Comparison of ENCODE assay signal across 10 mouse cellular contexts in genomic region chr19:15903508-15904480, GRCm38 (mm10). TPM values are rescaled to one million over a fixed set of nuclear protein-coding genes. Genes with fewer than 3 reads are reported as not detected.
A peak's percentile ranks its signal among the peaks of the same experiment; 100 is the strongest.
DNase-seq lines count a peak whose midpoint lies in the region; ATAC-seq lines count a peak whose summit lies in the region.
"Had no signal": no experiment of that assay in that cellular context is flagged by ENCODE, and none has a peak within 500 bp of the region (broad histone marks: within the 10 kb centered on the region; RNA-seq: fewer than 3 reads in every experiment).

No protein-coding gene starts in this region.

- no peaks in the 10 kb centered on the region for H3K27me3 ChIP-seq in embryonic facial prominence, embryonic 12.5 days
- H3K27me3 ChIP-seq in midbrain, embryonic 13.5 days: no peaks in the 10 kb centered on the region
- H3K27me3 ChIP-seq: limb, embryonic 15.5 days had no signal

- 47% methylated on average over 20 of the region's 20 CpGs for WGBS in embryonic facial prominence, embryonic 12.5 days
- 19% methylated on average over 20 of the region's 20 CpGs for WGBS in midbrain, embryonic 13.5 days

- no peaks in the 10 kb centered on the region for H3K9me3 ChIP-seq in embryonic facial prominence, embryonic 12.5 days
- no peaks in the 10 kb centered on the region for H3K9me3 ChIP-seq in midbrain, embryonic 13.5 days
- H3K9me3 ChIP-seq: limb, embryonic 15.5 days had no signal

- ATAC-seq in embryonic facial prominence, embryonic 12.5 days (ENCODE audit: insufficient number of reproducible peaks, insufficient read depth, low FRiP score, low TSS enrichment): no peak
- ATAC-seq in midbrain, embryonic 13.5 days: peak; percentile 77
- no peak for ATAC-seq in erythroblast, adult 5-6 weeks (replicated peaks; ENCODE audit: low FRiP score, poor library complexity, severe bottlenecking)

- peak overlapping the region; percentile 43; the same call in 1 of the 2 replicates for H3K27ac ChIP-seq in embryonic facial prominence, embryonic 12.5 days
- 0 out of 2 replicates have a peak overlapping the region, but pooled peaks have one; percentile 3 for H3K27ac ChIP-seq in midbrain, embryonic 13.5 days
- H3K27ac ChIP-seq: limb, embryonic 15.5 days had no signal

- DNase-seq in adrenal gland, postnatal 14 days: peak; percentile 22
- no peak for DNase-seq in adrenal gland, adult 2 months
- peak; percentile 36 to 53 for DNase-seq in kidney, adult 8-10 months
- DNase-seq in heart, postnatal 36 days: no peak
- no peak for DNase-seq in MN1 (ENCODE audit: low spot score)
- DNase-seq: spleen, adult 18-20 months had no signal

- peaks cover 20% of the 10 kb centered on the region for H3K36me3 ChIP-seq in embryonic facial prominence, embryonic 12.5 days
- H3K36me3 ChIP-seq in midbrain, embryonic 13.5 days: peaks cover 36% of the 10 kb centered on the region

- 0 out of 2 replicates have a peak overlapping the region, but pooled peaks have one; percentile 4 for H3K4me2 ChIP-seq in embryonic facial prominence, embryonic 12.5 days (replicated peaks)
- peak overlapping the region; percentile 31 for H3K4me2 ChIP-seq in midbrain, embryonic 13.5 days (replicated peaks)
- H3K4me2 ChIP-seq: limb, embryonic 15.5 days had no signal

- H3K4me1 ChIP-seq in embryonic facial prominence, embryonic 12.5 days: peaks cover 11% of the 10 kb centered on the region
- H3K4me1 ChIP-seq in midbrain, embryonic 13.5 days (replicated peaks): peaks cover 15% of the 10 kb centered on the region
- H3K4me1 ChIP-seq: limb, embryonic 15.5 days had no signal

- H3K4me3 ChIP-seq in embryonic facial prominence, embryonic 12.5 days: no peak overlapping the region
- H3K4me3 ChIP-seq in midbrain, embryonic 13.5 days (replicated peaks): no peak overlapping the region
- H3K4me3 ChIP-seq: limb, embryonic 15.5 days had no signal

- H3K9ac ChIP-seq in embryonic facial prominence, embryonic 12.5 days: no peak overlapping the region
- H3K9ac ChIP-seq in midbrain, embryonic 13.5 days (replicated peaks): 0 out of 2 replicates have a peak overlapping the region, but pooled peaks have one; percentile 1
- H3K9ac ChIP-seq: limb, embryonic 15.5 days had no signal

- intact Hi-C loops in heart, postnatal 36 days (cut with DNase I): no loop called here

RNA-seq across cellular contexts. Expression of gene Psat1, which starts 43.3 kb away (rescaled TPM):
- 129 and 165 TPM in 2 replicates for total RNA-seq in adrenal gland, postnatal 14 days (2021)
- total RNA-seq in adrenal gland, adult 2 months (2021): 100 to 1,000 TPM in 1 of 2 experiments, 10 to 100 TPM in 1; 33.2 to 130 TPM
- polyA plus RNA-seq in adrenal gland, adult 2 months (2012; rRNA removed): 7.1 and 7.6 TPM in 2 replicates
- polyA plus RNA-seq in embryonic facial prominence, embryonic 12.5 days (2016; fragmentation: Nextera tagmentation; extraction: Ambion mirVana): 71.3 and 77.0 TPM in 2 replicates
- polyA plus RNA-seq in midbrain, embryonic 13.5 days (2015; fragmentation: Nextera tagmentation; extraction: Ambion mirVana): 122 and 125 TPM in 2 replicates
- total RNA-seq in erythroblast, adult 5-6 weeks (2015; ENCODE audit: low replicate concordance): 9.8 and 32.5 TPM in 2 replicates
- total RNA-seq in erythroblast, adult 5-6 weeks (2017; ENCODE audit: low replicate concordance): 13.7 and 25.0 TPM in 2 replicates
- 1 to 10 TPM; 4.2 to 6.2 TPM for total RNA-seq in heart, postnatal 36 days (2021)

Comparison
In these comparisons a context has a peak if more than half of its experiments do, and no peak if none do; other contexts are left out.
1. DNase-seq: peak in adrenal gland, postnatal 14 days (single experiment) and kidney, adult 8-10 months (2 of 2); none in adrenal gland, adult 2 months (single experiment), heart, postnatal 36 days (0 of 2) and MN1 (single experiment).